Mouse (Mus musculus): ENCODE data around the gene R3hdm1. TPM values are rescaled to one million over a fixed set of nuclear protein-coding genes. Genes with fewer than 3 reads are reported as not detected.
"Not testable (repeated sequence)": the region's sequence is repeated elsewhere in the genome, so short reads cannot be mapped to it uniquely, and the experiment has no call there.

R3hdm1 gene
- polyA plus RNA-seq, 1 experiment from 2014 or later, result 110 TPM

- H3K27ac ChIP-seq (ENCODE audit: low read depth, low read length), result peak overlapping the region; percentile 43; the same call in 1 of the 2 replicates
- no peaks in the 10 kb centered on the region for H3K27me3 ChIP-seq (ENCODE audit: control insufficient read depth, insufficient read depth, low read length)
- peak overlapping the region; percentile 89 for H3K4me2 ChIP-seq (ENCODE audit: low read depth, low read length, severe bottlenecking)
- DNase-seq (ENCODE audit: low spot score) (peak; percentile 99), ATAC-seq (replicated peaks; ENCODE audit: low FRiP score) (peak; percentile 95)
- no peaks in the 10 kb centered on the region for H3K9me3 ChIP-seq (ENCODE audit: control insufficient read depth, low read length)
- WGBS, result under 1% methylated on average over 71 of the region's 71 CpGs
- H3K4me1 ChIP-seq (replicated peaks; ENCODE audit: control insufficient read depth, insufficient read depth, low read length), result no peaks in the 10 kb centered on the region; the same call in 1 of the 2 replicates
- H3K36me3 ChIP-seq (ENCODE audit: control insufficient read depth, insufficient read depth, low read length), result no peaks in the 10 kb centered on the region
- peak overlapping the region; percentile 82 for H3K9ac ChIP-seq (ENCODE audit: low read length)
- peak overlapping the region; percentile 70 for H3K4me3 ChIP-seq (ENCODE audit: low read depth, low read length)
Observed at GRCm38 (mm10) chr1:128243996-128244726, 141.1 kb downstream of the R3hdm1 start.

- no peaks in the 10 kb centered on the region for H3K27me3 ChIP-seq (ENCODE audit: control insufficient read depth, insufficient read depth, low read length)
- peak; percentile 49 for ATAC-seq (replicated peaks; ENCODE audit: low FRiP score)
- peak overlapping the region; percentile 70 for H3K4me3 ChIP-seq (ENCODE audit: low read depth, low read length)
- WGBS, result 2% methylated on average over 18 of the region's 19 CpGs
- H3K36me3 ChIP-seq (ENCODE audit: control insufficient read depth, insufficient read depth, low read length), result no peaks in the 10 kb centered on the region
- peak overlapping the region; percentile 43; the same call in 1 of the 2 replicates for H3K27ac ChIP-seq (ENCODE audit: low read depth, low read length)
- H3K4me1 ChIP-seq (replicated peaks; ENCODE audit: control insufficient read depth, insufficient read depth, low read length), result no peaks in the 10 kb centered on the region; the same call in 1 of the 2 replicates
- peak overlapping the region; percentile 89 for H3K4me2 ChIP-seq (ENCODE audit: low read depth, low read length, severe bottlenecking)
- H3K9me3 ChIP-seq (ENCODE audit: control insufficient read depth, low read length), result no peaks in the 10 kb centered on the region
- H3K9ac ChIP-seq (ENCODE audit: low read length), result peak overlapping the region; percentile 82
- peak; percentile 74 for DNase-seq (ENCODE audit: low spot score)
Observed at GRCm38 (mm10) chr1:128244727-128245355, 141.7 kb downstream of the R3hdm1 start.

- H3K4me1 ChIP-seq (replicated peaks; ENCODE audit: control insufficient read depth, insufficient read depth, low read length); H3K9ac ChIP-seq (ENCODE audit: low read length); H3K36me3 ChIP-seq (ENCODE audit: control insufficient read depth, insufficient read depth, low read length); DNase-seq (ENCODE audit: low spot score); H3K27ac ChIP-seq (ENCODE audit: low read depth, low read length); H3K4me3 ChIP-seq (ENCODE audit: low read depth, low read length); H3K4me2 ChIP-seq (ENCODE audit: low read depth, low read length, severe bottlenecking); H3K27me3 ChIP-seq (ENCODE audit: control insufficient read depth, insufficient read depth, low read length); H3K9me3 ChIP-seq (ENCODE audit: control insufficient read depth, low read length); ATAC-seq (replicated peaks; ENCODE audit: low FRiP score): not testable (repeated sequence)
- 79% methylated on average over 7 of the region's 7 CpGs for WGBS
Observed at GRCm38 (mm10) chr1:128267061-128267460, 164.0 kb downstream of the R3hdm1 start.

- 92% methylated on average over 3 of the region's 3 CpGs for WGBS
- no peak overlapping the region for H3K4me3 ChIP-seq (ENCODE audit: low read depth, low read length)
- H3K27me3 ChIP-seq (ENCODE audit: control insufficient read depth, insufficient read depth, low read length), result no peaks in the 10 kb centered on the region
- H3K4me2 ChIP-seq (ENCODE audit: low read depth, low read length, severe bottlenecking), result no peak overlapping the region
- H3K27ac ChIP-seq (ENCODE audit: low read depth, low read length), result no peak overlapping the region
- no peak for ATAC-seq (replicated peaks; ENCODE audit: low FRiP score)
- no peak overlapping the region for H3K9ac ChIP-seq (ENCODE audit: low read length)
- no peak for DNase-seq (ENCODE audit: low spot score)
- no peaks in the 10 kb centered on the region for H3K4me1 ChIP-seq (replicated peaks; ENCODE audit: control insufficient read depth, insufficient read depth, low read length)
- H3K36me3 ChIP-seq (ENCODE audit: control insufficient read depth, insufficient read depth, low read length), result peaks cover 4% of the 10 kb centered on the region; the same call in 1 of the 2 replicates
- no peaks in the 10 kb centered on the region for H3K9me3 ChIP-seq (ENCODE audit: control insufficient read depth, low read length)
Observed at GRCm38 (mm10) chr1:128270731-128271130, 167.6 kb downstream of the R3hdm1 start.

- no peak for ATAC-seq (replicated peaks; ENCODE audit: low FRiP score)
- no peaks in the 10 kb centered on the region for H3K27me3 ChIP-seq (ENCODE audit: control insufficient read depth, insufficient read depth, low read length)
- no peak overlapping the region for H3K4me2 ChIP-seq (ENCODE audit: low read depth, low read length, severe bottlenecking)
- no peaks in the 10 kb centered on the region for H3K9me3 ChIP-seq (ENCODE audit: control insufficient read depth, low read length)
- no peaks in the 10 kb centered on the region for H3K4me1 ChIP-seq (replicated peaks; ENCODE audit: control insufficient read depth, insufficient read depth, low read length)
- H3K4me3 ChIP-seq (ENCODE audit: low read depth, low read length), result no peak overlapping the region
- peaks cover 3% of the 10 kb centered on the region; the same call in 1 of the 2 replicates for H3K36me3 ChIP-seq (ENCODE audit: control insufficient read depth, insufficient read depth, low read length)
- no peak for DNase-seq (ENCODE audit: low spot score)
- WGBS, result 96% methylated on average over 1 of the region's 1 CpGs
- no peak overlapping the region for H3K27ac ChIP-seq (ENCODE audit: low read depth, low read length)
- H3K9ac ChIP-seq (ENCODE audit: low read length), result no peak overlapping the region
Observed at GRCm38 (mm10) chr1:128275908-128276307, 172.8 kb downstream of the R3hdm1 start.

GRCm38 (mm10) chr1:128278563-128278962 lies 175.5 kb downstream of the R3hdm1 start:
- Histone ChIP-seq H3K27ac (ENCODE audit: low read depth, low read length) (no peak overlapping the region), H3K9me3 (ENCODE audit: control insufficient read depth, low read length) (no peaks in the 10 kb centered on the region), H3K4me1 (replicated peaks; ENCODE audit: control insufficient read depth, insufficient read depth, low read length) (no peaks in the 10 kb centered on the region), H3K4me3 (ENCODE audit: low read depth, low read length) (no peak overlapping the region), H3K9ac (ENCODE audit: low read length) (no peak overlapping the region), H3K27me3 (ENCODE audit: control insufficient read depth, insufficient read depth, low read length) (no peaks in the 10 kb centered on the region), H3K36me3 (ENCODE audit: control insufficient read depth, insufficient read depth, low read length) (peaks cover 3% of the 10 kb centered on the region; the same call in 1 of the 2 replicates), H3K4me2 (ENCODE audit: low read depth, low read length, severe bottlenecking) (no peak overlapping the region)
- whole genome bisulfite sequencing, result 91% methylated on average over 3 of the region's 3 CpGs
- no peak for DNase-seq (ENCODE audit: low spot score)
- no peak for ATAC-seq (replicated peaks; ENCODE audit: low FRiP score)

- Histone ChIP-seq H3K4me3 (ENCODE audit: low read depth, low read length) (no peak overlapping the region), H3K36me3 (ENCODE audit: control insufficient read depth, insufficient read depth, low read length) (peaks cover 3% of the 10 kb centered on the region; the same call in 1 of the 2 replicates), H3K4me2 (ENCODE audit: low read depth, low read length, severe bottlenecking) (no peak overlapping the region), H3K4me1 (replicated peaks; ENCODE audit: control insufficient read depth, insufficient read depth, low read length) (no peaks in the 10 kb centered on the region), H3K27ac (ENCODE audit: low read depth, low read length) (no peak overlapping the region), H3K9me3 (ENCODE audit: control insufficient read depth, low read length) (no peaks in the 10 kb centered on the region), H3K9ac (ENCODE audit: low read length) (no peak overlapping the region), H3K27me3 (ENCODE audit: control insufficient read depth, insufficient read depth, low read length) (no peaks in the 10 kb centered on the region)
- ATAC-seq (replicated peaks; ENCODE audit: low FRiP score) (no peak), DNase-seq (ENCODE audit: low spot score) (no peak)
- 97% methylated on average over 3 of the region's 3 CpGs for WGBS
Observed at GRCm38 (mm10) chr1:128281753-128282152, 178.7 kb downstream of the R3hdm1 start.

GRCm38 (mm10) chr1:128282924-128283323 lies 179.8 kb downstream of the R3hdm1 start:
- Histone ChIP-seq H3K9ac (ENCODE audit: low read length) (no peak overlapping the region), H3K36me3 (ENCODE audit: control insufficient read depth, insufficient read depth, low read length) (peaks cover under 1% of the 10 kb centered on the region; the same call in 1 of the 2 replicates), H3K9me3 (ENCODE audit: control insufficient read depth, low read length) (no peaks in the 10 kb centered on the region), H3K27ac (ENCODE audit: low read depth, low read length) (no peak overlapping the region), H3K4me3 (ENCODE audit: low read depth, low read length) (no peak overlapping the region), H3K4me2 (ENCODE audit: low read depth, low read length, severe bottlenecking) (no peak overlapping the region), H3K27me3 (ENCODE audit: control insufficient read depth, insufficient read depth, low read length) (no peaks in the 10 kb centered on the region), H3K4me1 (replicated peaks; ENCODE audit: control insufficient read depth, insufficient read depth, low read length) (no peaks in the 10 kb centered on the region)
- ATAC-seq (replicated peaks; ENCODE audit: low FRiP score), result no peak
- no peak for DNase-seq (ENCODE audit: low spot score)
- 95% methylated on average over 3 of the region's 3 CpGs for WGBS
